Mouse (Mus musculus) hindbrain, embryonic 15.5 days (tissue): ENCODE results near the gene Il1b. TPM values are rescaled to one million over a fixed set of nuclear protein-coding genes. Genes with fewer than 3 reads are reported as not detected.

ENCODE experiments used
- ATAC-seq: fragments of 200-750 bp; cut with Nextera tagmentation; 2 replicates; pipeline ENCODE4 v1.8.0; 2017; ENCODE audit warnings: low read depth, moderate number of reproducible peaks, moderate TSS enrichment; ENCODE audit not compliant: low FRiP score
- H3K27ac ChIP-seq: fragments of 300-500 bp; sonication (generic); replicated peaks from 2 replicates; pipeline ENCODE4 v1.5.1; 2015; ENCODE audit warnings: mild to moderate bottlenecking, inconsistent platforms
- H3K27me3 ChIP-seq: fragments of 300-500 bp; sonication (generic); 2 replicates; pipeline ENCODE4 v1.6.1; 2015; ENCODE audit warnings: control low read depth, inconsistent platforms
- H3K36me3 ChIP-seq: fragments of 300-500 bp; sonication (generic); 2 replicates; pipeline ENCODE4 v1.6.1; 2015; ENCODE audit warnings: control low read depth, inconsistent platforms
- H3K4me1 ChIP-seq: fragments of 300-500 bp; sonication (generic); replicated peaks from 2 replicates; pipeline ENCODE4 v1.6.1; 2015; ENCODE audit warnings: control low read depth, inconsistent platforms
- H3K4me2 ChIP-seq: fragments of 300-500 bp; sonication (generic); 2 replicates; pipeline ENCODE4 v1.6.1; 2015; ENCODE audit warnings: moderate library complexity, mild to moderate bottlenecking, inconsistent platforms
- H3K4me3 ChIP-seq: fragments of 300-500 bp; sonication (generic); 2 replicates; pipeline ENCODE4 v1.5.1; 2015; ENCODE audit warnings: mild to moderate bottlenecking, inconsistent platforms
- H3K9ac ChIP-seq: fragments of 300-500 bp; sonication (generic); 2 replicates; pipeline ENCODE4 v1.6.1; 2015; ENCODE audit warnings: inconsistent platforms
- H3K9me3 ChIP-seq: fragments of 300-500 bp; sonication (generic); 2 replicates; pipeline ENCODE4 v1.6.1; 2016; ENCODE audit warnings: control low read depth, inconsistent platforms
- WGBS: fragments of 180-500 bp; shearing (Covaris S2); methylation state at CpG from one replicate; pipeline ENCODE4 v1.1.7; 2015; 5-methylcytosine and 5-hydroxymethylcytosine counted together
- polyA plus RNA-seq: library from polyadenylated mRNA; unstranded; fragments of >200 nt; fragmentation: Nextera tagmentation; extraction: Ambion mirVana; gene quantifications from 2 replicates; pipeline ENCODE4 v1.2.1, GENCODE M21; 2015

Gene Il1b
- polyA plus RNA-seq, 1 experiment from 2014 or later: not detected

DNA sequence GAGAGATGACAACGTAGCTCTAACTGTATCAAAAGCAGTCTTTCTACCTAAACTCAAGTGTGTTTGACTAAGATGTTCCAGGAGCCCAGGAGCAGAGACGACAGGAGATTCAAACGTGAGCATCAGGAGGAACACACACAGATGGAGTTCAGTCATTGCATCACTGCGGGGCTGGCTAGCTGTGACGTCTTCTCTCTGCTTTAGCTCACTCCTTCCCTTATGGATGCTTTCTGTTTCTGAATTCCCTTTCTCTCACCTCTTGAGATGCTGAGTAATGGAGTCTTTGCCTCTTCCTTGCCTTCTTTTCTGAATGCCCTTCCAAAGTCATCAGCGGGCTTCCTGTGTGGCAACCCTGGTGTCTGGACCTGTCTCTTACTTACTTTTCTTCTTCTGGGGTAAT is 56.1 kb downstream of the Il1b start:
- Histone ChIP-seq H3K4me3 (no peak overlapping the region), H3K27me3 (no peaks in the 10 kb centered on the region), H3K4me1 (no peaks in the 10 kb centered on the region), H3K36me3 (no peaks in the 10 kb centered on the region), H3K27ac (no peak overlapping the region), H3K4me2 (no peak overlapping the region), H3K9ac (no peak overlapping the region), H3K9me3 (no peaks in the 10 kb centered on the region)
- ATAC-seq: no peak
- 79% methylated on average over 6 of the region's 6 CpGs for WGBS

Other genes starting within 250 kb of the Il1b start
- 19.8 and 20.6 TPM in 2 replicates for gene Chchd5, start 241.4 kb downstream of the Il1b start, polyA plus RNA-seq
- 47.8 and 48.3 TPM in 2 replicates for gene Slc20a1, start 172.4 kb downstream of the Il1b start, polyA plus RNA-seq
- gene Ckap2l, start 73.9 kb downstream of the Il1b start, polyA plus RNA-seq: 10.6 and 11.3 TPM in 2 replicates
- gene Il1a, start 61.2 kb downstream of the Il1b start, polyA plus RNA-seq: 0.24 and 0.45 TPM in 2 replicates
- gene F830045P16Rik, start 165.5 kb upstream of the Il1b start, polyA plus RNA-seq: not detected in 2 replicates
- 31.7 and 35.1 TPM in 2 replicates for gene Sirpa, start 221.7 kb upstream of the Il1b start, polyA plus RNA-seq